Comparison of ENCODE assay signal across 22 mouse cellular contexts in genomic region chr11:107443121-107444095, GRCm38 (mm10). TPM values are rescaled to one million over a fixed set of nuclear protein-coding genes. Genes with fewer than 3 reads are reported as not detected.
A peak's percentile ranks its signal among the peaks of the same experiment; 100 is the strongest.
DNase-seq lines count a peak whose midpoint lies in the region; ATAC-seq and TF ChIP-seq lines count a peak whose summit lies in the region.
"Had no signal": no experiment of that assay in that cellular context is flagged by ENCODE, and none has a peak within 500 bp of the region (broad histone marks: within the 10 kb centered on the region; RNA-seq: fewer than 3 reads in every experiment).

No protein-coding gene starts in this region.

- TF ChIP-seq CTCF in thymus, adult 2 months (IDR thresholded peaks at IDR 0.05; ENCODE audit: borderline replicate concordance, control insufficient read depth, extremely low read depth, insufficient read depth, low read length, poor library complexity) = no peak
- no peak for TF ChIP-seq CTCF in CH12.LX (conservative IDR thresholded peaks at IDR 0.05 in 1 of 2, IDR thresholded peaks at IDR 0.05 in 1 of 2; ENCODE audit: low read depth in 2 of 2, low read length in 2 of 2)

- DNase-seq in thymus, adult 2 months = no peak
- no peak for DNase-seq in thymus, adult 18-20 months
- peak; percentile 65 for DNase-seq in CH12.LX (ENCODE audit: extremely low read depth)
- peak; percentile 26 for DNase-seq in thymus, postnatal 25 days
- DNase-seq in right cerebral cortex, postnatal 4 days = no peak
- DNase-seq in testis, postnatal 10 days (ENCODE audit: low spot score) = no peak
- DNase-seq: cerebellum, postnatal 14 days; embryo, embryonic 11 days; gastrocnemius, postnatal 36 days; kidney, adult 9 months; kidney, postnatal 4 days; retina, postnatal 1 day had no signal

- H3K9ac ChIP-seq in CH12.LX (ENCODE audit: insufficient read depth, low read depth) = no peak overlapping the region
- no peak overlapping the region for H3K9ac ChIP-seq in heart, embryonic 12.5 days
- H3K9ac ChIP-seq: embryonic facial prominence, embryonic 15.5 days; hindbrain, embryonic 15.5 days; lung, embryonic 15.5 days; midbrain, embryonic 13.5 days; neural tube, embryonic 15.5 days had no signal

- H3K27ac ChIP-seq in thymus, adult 2 months (ENCODE audit: control insufficient read depth, insufficient read depth, low read length) = peak overlapping the region; percentile 74; the same call in 1 of the 2 replicates
- H3K27ac ChIP-seq in CH12.LX (ENCODE audit: insufficient read depth, low read depth) = no peak overlapping the region
- H3K27ac ChIP-seq in heart, embryonic 12.5 days (ENCODE audit: poor library complexity, severe bottlenecking) = no peak overlapping the region
- H3K27ac ChIP-seq: embryonic facial prominence, embryonic 15.5 days; forebrain, embryonic 10.5 days; heart, embryonic 10.5 days; hindbrain, embryonic 15.5 days; lung, embryonic 15.5 days; midbrain, embryonic 13.5 days; neural tube, embryonic 15.5 days had no signal

- in situ Hi-C loops in CH12.LX (cut with MboI; ENCODE audit: low pct_ligation_motif_present, low pct_unique_long_range_greater_than_20kb, low sequenced_read_pairs) = no loop called here

- dilution Hi-C loops in CH12.LX (cut with MboI; ENCODE audit: extremely low pct_ligation_motif_present, extremely low pct_unique_long_range_greater_than_20kb, low sequenced_read_pairs) = no loop called here

- H3K4me3 ChIP-seq in thymus, adult 2 months (ENCODE audit: control insufficient read depth, insufficient read depth, low read length) = no peak overlapping the region
- H3K4me3 ChIP-seq in CH12.LX (replicated peaks in 1 of 3; ENCODE audit: low read depth in 2 of 3, low read length in 2 of 3, poor library complexity in 1 of 3) = no peak overlapping the region
- H3K4me3 ChIP-seq in heart, embryonic 12.5 days = no peak overlapping the region
- H3K4me3 ChIP-seq: embryonic facial prominence, embryonic 15.5 days; forebrain, embryonic 10.5 days; heart, embryonic 10.5 days; hindbrain, embryonic 15.5 days; lung, embryonic 15.5 days; midbrain, embryonic 13.5 days; neural tube, embryonic 15.5 days had no signal

- TF ChIP-seq RAD21 in CH12.LX (IDR thresholded peaks at IDR 0.05; ENCODE audit: low read depth, low read length) = no peak

- no peak for TF ChIP-seq POLR2A in thymus, adult 2 months (IDR thresholded peaks at IDR 0.05; ENCODE audit: control insufficient read depth, extremely low read depth, insufficient read depth, low read length, poor library complexity)
- TF ChIP-seq POLR2A in CH12.LX (IDR thresholded peaks at IDR 0.05; ENCODE audit: low read depth, low read length) = no peak

- 70% methylated on average over 12 of the region's 12 CpGs for WGBS in thymus, adult 2 months
- WGBS in heart, embryonic 12.5 days = 78% methylated on average over 12 of the region's 12 CpGs

- H3K4me2 ChIP-seq in CH12.LX (ENCODE audit: insufficient read depth, low read depth, poor library complexity, severe bottlenecking) = 0 out of 2 replicates have a peak overlapping the region, but pooled peaks have one; percentile 5
- H3K4me2 ChIP-seq in heart, embryonic 12.5 days = no peak overlapping the region
- H3K4me2 ChIP-seq: embryonic facial prominence, embryonic 15.5 days; hindbrain, embryonic 15.5 days; lung, embryonic 15.5 days; midbrain, embryonic 13.5 days; neural tube, embryonic 15.5 days had no signal

- H3K79me2 ChIP-seq in CH12.LX (replicated peaks; ENCODE audit: control insufficient read depth, extremely low read depth, insufficient read depth, poor library complexity, severe bottlenecking) = no peaks in the 10 kb centered on the region

- no peaks in the 10 kb centered on the region for H3K36me3 ChIP-seq in thymus, adult 2 months (ENCODE audit: control insufficient read depth, insufficient read depth, low read length)
- no peaks in the 10 kb centered on the region for H3K36me3 ChIP-seq in CH12.LX (replicated peaks in 1 of 2; ENCODE audit: control insufficient read depth in 1 of 2, insufficient read depth in 1 of 2, low read length in 1 of 2)
- H3K36me3 ChIP-seq in heart, embryonic 12.5 days = no peaks in the 10 kb centered on the region
- H3K36me3 ChIP-seq: embryonic facial prominence, embryonic 15.5 days; heart, embryonic 10.5 days; hindbrain, embryonic 15.5 days; lung, embryonic 15.5 days; midbrain, embryonic 13.5 days; neural tube, embryonic 15.5 days had no signal

- peaks cover 35% of the 10 kb centered on the region for H3K4me1 ChIP-seq in thymus, adult 2 months (replicated peaks; ENCODE audit: control insufficient read depth, insufficient read depth, low read length)
- peaks cover 9 to 74% of the 10 kb centered on the region in 2 experiments for H3K4me1 ChIP-seq in CH12.LX (ENCODE audit: control insufficient read depth in 1 of 2, insufficient read depth in 2 of 2)
- peaks cover 23% of the 10 kb centered on the region for H3K4me1 ChIP-seq in heart, embryonic 12.5 days (replicated peaks)
- H3K4me1 ChIP-seq: hindbrain, embryonic 15.5 days; midbrain, embryonic 13.5 days; neural tube, embryonic 15.5 days had no signal

- H3K27me3 ChIP-seq in thymus, adult 2 months (ENCODE audit: control insufficient read depth, insufficient read depth, low read length) = no peaks in the 10 kb centered on the region
- H3K27me3 ChIP-seq in CH12.LX (replicated peaks) = no peaks in the 10 kb centered on the region
- no peaks in the 10 kb centered on the region for H3K27me3 ChIP-seq in heart, embryonic 12.5 days (replicated peaks)
- H3K27me3 ChIP-seq: embryonic facial prominence, embryonic 15.5 days; hindbrain, embryonic 15.5 days; lung, embryonic 15.5 days; midbrain, embryonic 13.5 days; neural tube, embryonic 15.5 days had no signal

- H3K9me3 ChIP-seq in CH12.LX (replicated peaks; ENCODE audit: low read length) = peaks cover under 1% of the 10 kb centered on the region
- no peaks in the 10 kb centered on the region; the same call in 1 of the 2 replicates for H3K9me3 ChIP-seq in heart, embryonic 12.5 days (replicated peaks)
- H3K9me3 ChIP-seq: embryonic facial prominence, embryonic 15.5 days; G1E; heart, embryonic 10.5 days; hindbrain, embryonic 15.5 days; lung, embryonic 15.5 days; midbrain, embryonic 13.5 days; neural tube, embryonic 15.5 days had no signal

- ATAC-seq in inflammation-experienced regulatory T-cells, adult 6 months = peak; percentile 86
- no peak for ATAC-seq in heart, embryonic 12.5 days (ENCODE audit: insufficient number of reproducible peaks, low FRiP score)
- ATAC-seq: midbrain, embryonic 13.5 days had no signal

- TF ChIP-seq EP300 in CH12.LX (IDR thresholded peaks at IDR 0.05; ENCODE audit: low read length) = peak; percentile 44; the same call in 1 of the 2 replicates

TF ChIP-seq in CH12.LX, 34 proteins besides CTCF, POLR2A, EP300 and RAD21:
- TF ChIP-seq TBP (conservative IDR thresholded peaks at IDR 0.05; ENCODE audit: low read depth, low read length) (no peak), ZNF384 (IDR thresholded peaks at IDR 0.05; ENCODE audit: low read depth, low read length) (peak; percentile 67), ZMIZ1 (IDR thresholded peaks at IDR 0.05; ENCODE audit: low read depth, low read length) (no peak), BHLHE40 (IDR thresholded peaks at IDR 0.05; ENCODE audit: low read depth, low read length) (no peak), MYC (IDR thresholded peaks at IDR 0.05; ENCODE audit: low read depth, low read length) (no peak), HCFC1 (IDR thresholded peaks at IDR 0.05; ENCODE audit: low read depth, low read length) (no peak), ETS1 (conservative IDR thresholded peaks at IDR 0.05; ENCODE audit: low read depth, low read length) (peak; percentile 5), NELFE (IDR thresholded peaks at IDR 0.05; ENCODE audit: low read depth, low read length) (no peak)

RNA-seq across cellular contexts. Expression of gene Pitpnc1, which starts 27.1 kb away (rescaled TPM):
- polyA plus RNA-seq in thymus, adult 2 months (2012; rRNA removed) = 11.3 and 12.2 TPM in 2 replicates
- total RNA-seq in CH12.LX (2012; rRNA removed) (2.1 and 2.4 TPM in 2 replicates), CH12.LX (2014; rRNA removed) (3.6 and 5.3 TPM in 2 replicates)
- 3.6 and 5.4 TPM in 2 replicates for polyA plus RNA-seq in CH12.LX (2012; ENCODE audit: insufficient read length, low read depth)
- polyA plus RNA-seq in inflammation-experienced regulatory T-cells, adult 6 months (2017; shearing (Covaris generic)) = 100 to 1,000 TPM in 2 of 3 experiments, 10 to 100 TPM in 1; 72.1 to 124 (median 106) TPM
- 7.9 and 8.2 TPM in 2 replicates for polyA plus RNA-seq in heart, embryonic 12.5 days (2016; fragmentation: Nextera tagmentation; extraction: Ambion mirVana)

RNA-seq across cellular contexts. Expression of gene Psmd12, which starts 35.9 kb away (rescaled TPM):
- polyA plus RNA-seq in thymus, adult 2 months (2012; rRNA removed) = 15.8 and 17.0 TPM in 2 replicates
- total RNA-seq in CH12.LX (2012; rRNA removed) (108 and 144 TPM in 2 replicates), CH12.LX (2014; rRNA removed) (151 and 172 TPM in 2 replicates)
- 257 and 288 TPM in 2 replicates for polyA plus RNA-seq in CH12.LX (2012; ENCODE audit: insufficient read length, low read depth)
- 100 to 1,000 TPM; 115 to 161 (median 118) TPM for polyA plus RNA-seq in inflammation-experienced regulatory T-cells, adult 6 months (2017; shearing (Covaris generic))
- 156 and 160 TPM in 2 replicates for polyA plus RNA-seq in heart, embryonic 12.5 days (2016; fragmentation: Nextera tagmentation; extraction: Ambion mirVana)

Comparison
In these comparisons a context has a peak if more than half of its experiments do, and no peak if none do; other contexts are left out.
1. DNase-seq: peak in CH12.LX (single experiment) and thymus, postnatal 25 days (single experiment); none in thymus, adult 2 months (single experiment), thymus, adult 18-20 months (0 of 2), right cerebral cortex, postnatal 4 days (single experiment) and testis, postnatal 10 days (single experiment).